Mouse (Mus musculus): Measurements from ENCODE around the gene Vmn1r173. TPM values are rescaled to one million over a fixed set of nuclear protein-coding genes. Genes with fewer than 3 reads are reported as not detected.
"Not testable (repeated sequence)": the region's sequence is repeated elsewhere in the genome, so short reads cannot be mapped to it uniquely, and the experiment has no call there.

The Vmn1r173 gene
- not detected for total RNA-seq (2021)
- long read RNA-seq, experiment 1 = 0 reads
- long read RNA-seq, experiment 2 = 0 reads

- not testable (repeated sequence) for DNase-seq
Measured at GRCm38 (mm10) chr7:23700403-23700802, at the start of gene Vmn1r173. Vmn1r173 (plus strand) TSS chr7:23700703.

DNA sequence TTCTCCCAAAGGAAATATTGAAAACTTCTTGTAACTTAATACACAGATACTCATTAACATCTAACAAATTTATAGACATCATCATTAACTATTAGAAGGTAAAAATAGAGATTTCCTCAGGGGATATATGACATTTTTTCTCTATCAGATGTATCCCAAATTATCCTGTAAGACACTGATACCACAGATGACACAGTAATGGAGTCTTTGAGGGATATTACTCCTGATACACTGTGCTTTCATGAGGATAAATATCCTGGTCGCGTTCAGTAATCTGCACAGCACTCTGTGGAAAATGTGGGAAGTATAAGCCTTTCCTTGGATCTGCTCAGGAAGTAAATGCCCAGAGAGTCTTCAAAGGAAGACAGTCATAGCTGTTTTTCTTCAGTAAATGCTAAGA, 42.5 kb upstream of the Vmn1r173 start, which contains the start of gene Vmn1r172:
Gene Vmn1r172, plus strand, starts transcription at position 301 of the 400 bp plus-strand sequence.
- no peak for DNase-seq

DNA sequence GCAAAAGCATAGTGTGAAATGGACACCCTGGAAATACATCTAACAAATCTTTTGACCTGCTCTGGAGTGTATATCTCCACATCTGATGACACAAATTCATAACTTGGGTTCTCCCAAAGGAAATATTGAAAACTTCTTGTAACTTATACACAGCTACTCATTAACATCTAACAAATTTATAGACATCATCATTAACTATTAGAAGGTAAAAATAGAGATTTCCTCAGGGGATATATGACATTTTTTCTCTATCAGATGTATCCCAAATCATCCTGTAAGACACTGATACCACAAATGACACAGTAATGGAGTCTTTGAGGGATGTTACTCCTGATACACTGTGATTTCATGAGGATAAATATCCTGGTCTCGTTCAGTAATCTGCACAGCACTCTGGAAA, 51.5 kb downstream of the Vmn1r173 start, which contains the start of gene Vmn1r174:
Gene Vmn1r174, plus strand, starts transcription at position 301 of the 400 bp plus-strand sequence.
- not testable (repeated sequence) for DNase-seq

Other genes starting within 250 kb of the Vmn1r173 start
- not detected for gene Vmn1r167, start 193.5 kb upstream of the Vmn1r173 start, total RNA-seq (2021)
- gene Vmn1r168, start 161.0 kb upstream of the Vmn1r173 start, total RNA-seq (2021) = not detected
- gene Vmn1r169, start 125.2 kb upstream of the Vmn1r173 start, total RNA-seq (2021) = not detected
- gene Vmn1r170, start 94.5 kb upstream of the Vmn1r173 start, total RNA-seq (2021) = not detected
- not detected for gene Vmn1r171, start 70.0 kb upstream of the Vmn1r173 start, total RNA-seq (2021)
- gene Vmn1r172, start 42.4 kb upstream of the Vmn1r173 start, total RNA-seq (2021) = not detected
- gene Vmn1r174, start 51.6 kb downstream of the Vmn1r173 start, total RNA-seq (2021) = not detected
- gene Vmn1r175, start 109.9 kb downstream of the Vmn1r173 start, total RNA-seq (2021) = not detected
- gene Vmn1r176, start 136.7 kb downstream of the Vmn1r173 start, total RNA-seq (2021) = not detected
- gene Vmn1r177, start 165.7 kb downstream of the Vmn1r173 start, total RNA-seq (2021) = not detected
- not detected for gene Vmn1r178, start 191.3 kb downstream of the Vmn1r173 start, total RNA-seq (2021)
- not detected for gene Vmn1r179, start 226.3 kb downstream of the Vmn1r173 start, total RNA-seq (2021)
- gene Vmn1r180, start 249.9 kb downstream of the Vmn1r173 start, total RNA-seq (2021) = not detected

Data from gastrocnemius, postnatal 10 days (tissue).